Mouse (Mus musculus) embryonic facial prominence, embryonic 11.5 days (tissue): ENCODE results near the gene Stx3. TPM values are rescaled to one million over a fixed set of nuclear protein-coding genes. Genes with fewer than 3 reads are reported as not detected.

Source experiments
- ATAC-seq: fragments of 200-750 bp; cut with Nextera tagmentation; replicated peaks from 2 replicates; pipeline ENCODE4 v1.8.0; 2017; ENCODE audit warnings: low read depth; ENCODE audit not compliant: insufficient number of reproducible peaks, low FRiP score, low TSS enrichment
- DNase-seq: peaks from one replicate; pipeline ENCODE4 v3.0.0-alpha.2; 2015; ENCODE audit warnings: low spot score
- H3K27ac ChIP-seq: fragments of 300-500 bp; sonication (generic); replicated peaks from 2 replicates; pipeline ENCODE4 v1.5.1; 2014; ENCODE audit warnings: mild to moderate bottlenecking, low read depth, low read length, control low read depth
- H3K27me3 ChIP-seq: fragments of 300-500 bp; sonication (generic); 2 replicates; pipeline ENCODE4 v1.6.1; 2014; ENCODE audit warnings: mild to moderate bottlenecking, low read length, moderate library complexity, mixed read lengths; ENCODE audit not compliant: control insufficient read depth, insufficient read depth
- H3K36me3 ChIP-seq: fragments of 300-500 bp; sonication (generic); replicated peaks from 2 replicates; pipeline ENCODE4 v1.6.1; 2014; ENCODE audit warnings: low read depth, mild to moderate bottlenecking, low read length, moderate library complexity, mixed read lengths; ENCODE audit not compliant: control insufficient read depth, insufficient read depth
- H3K4me1 ChIP-seq: fragments of 300-500 bp; sonication (generic); 2 replicates; pipeline ENCODE4 v1.6.1; 2014; ENCODE audit warnings: low read length, mixed read lengths; ENCODE audit not compliant: control insufficient read depth, insufficient read depth
- H3K4me2 ChIP-seq: fragments of 300-500 bp; sonication (generic); 2 replicates; pipeline ENCODE4 v1.6.1; 2014; ENCODE audit warnings: low read depth, mild to moderate bottlenecking, control low read depth, low read length, moderate library complexity
- H3K4me3 ChIP-seq: fragments of 300-500 bp; sonication (generic); 2 replicates; pipeline ENCODE4 v1.5.1; 2014; ENCODE audit warnings: low read depth, low read length, control low read depth
- H3K9ac ChIP-seq: fragments of 300-500 bp; sonication (generic); replicated peaks from 2 replicates; pipeline ENCODE4 v1.6.1; 2014; ENCODE audit warnings: mild to moderate bottlenecking, control low read depth, low read length
- H3K9me3 ChIP-seq: fragments of 300-500 bp; sonication (generic); replicated peaks from 2 replicates; pipeline ENCODE4 v1.6.1; 2016; ENCODE audit warnings: mild to moderate bottlenecking, low read length, inconsistent platforms, mixed read lengths; ENCODE audit not compliant: control insufficient read depth
- whole genome bisulfite sequencing: fragments of 180-500 bp; shearing (Covaris S2); extraction: QIAGEN DNeasy Blood & Tissue Kit; methylation state at CpG from one replicate; pipeline ENCODE4 v1.1.7; 2014; 5-methylcytosine and 5-hydroxymethylcytosine counted together
- polyA plus RNA-seq: library from polyadenylated mRNA; unstranded; fragments of >200 nt; fragmentation: Nextera tagmentation; extraction: Ambion mirVana; gene quantifications from 2 replicates; pipeline ENCODE4 v1.2.1, GENCODE M21; 2014

Gene Stx3
- polyA plus RNA-seq, 1 experiment from 2014 or later = 10.8 TPM

GRCm38 (mm10) chr19:11736455-11736854 is 82.7 kb downstream of the Stx3 start:
- Histone ChIP-seq H3K27ac (no peak overlapping the region), H3K9me3 (no peaks in the 10 kb centered on the region), H3K4me2 (no peak overlapping the region), H3K36me3 (no peaks in the 10 kb centered on the region), H3K9ac (no peak overlapping the region), H3K4me3 (no peak overlapping the region), H3K27me3 (no peaks in the 10 kb centered on the region), H3K4me1 (no peaks in the 10 kb centered on the region)
- DNase-seq = no peak
- ATAC-seq = no peak
- WGBS = 57% methylated on average over 1 of the region's 1 CpGs

GRCm38 (mm10) chr19:11730278-11730677 is 88.9 kb downstream of the Stx3 start:
- no peaks in the 10 kb centered on the region for H3K36me3 ChIP-seq
- no peak overlapping the region for H3K4me2 ChIP-seq
- H3K4me3 ChIP-seq = no peak overlapping the region
- no peak overlapping the region for H3K9ac ChIP-seq
- no peak for DNase-seq
- no peak for ATAC-seq
- H3K27ac ChIP-seq = no peak overlapping the region
- no peaks in the 10 kb centered on the region for H3K27me3 ChIP-seq
- no peaks in the 10 kb centered on the region for H3K4me1 ChIP-seq
- WGBS = 77% methylated on average over 1 of the region's 1 CpGs
- no peaks in the 10 kb centered on the region for H3K9me3 ChIP-seq

- Histone ChIP-seq H3K4me2 (no peak overlapping the region), H3K36me3 (no peaks in the 10 kb centered on the region), H3K4me3 (no peak overlapping the region), H3K9me3 (no peaks in the 10 kb centered on the region), H3K4me1 (no peaks in the 10 kb centered on the region), H3K9ac (no peak overlapping the region), H3K27ac (no peak overlapping the region), H3K27me3 (no peaks in the 10 kb centered on the region)
- 86% methylated on average over 5 of the region's 5 CpGs for WGBS
- DNase-seq (no peak), ATAC-seq (no peak)
Measured at GRCm38 (mm10) chr19:11727304-11727703, 91.9 kb downstream of the Stx3 start.

- no peaks in the 10 kb centered on the region for H3K36me3 ChIP-seq
- ATAC-seq (no peak), DNase-seq (no peak)
- no peaks in the 10 kb centered on the region for H3K9me3 ChIP-seq
- H3K27me3 ChIP-seq = no peaks in the 10 kb centered on the region
- no peak overlapping the region for H3K4me2 ChIP-seq
- H3K27ac ChIP-seq = no peak overlapping the region
- H3K4me1 ChIP-seq = no peaks in the 10 kb centered on the region
- H3K4me3 ChIP-seq = no peak overlapping the region
- H3K9ac ChIP-seq = no peak overlapping the region
- WGBS = 79% methylated on average over 2 of the region's 2 CpGs
Measured at GRCm38 (mm10) chr19:11725915-11726314, 93.3 kb downstream of the Stx3 start.

Other genes starting within 250 kb of the Stx3 start
- gene Ms4a6d, start 214.6 kb downstream of the Stx3 start, polyA plus RNA-seq = 2.5 and 2.7 TPM in 2 replicates
- gene Ms4a2, start 195.7 kb downstream of the Stx3 start, polyA plus RNA-seq = 0.17 and 0.22 TPM in 2 replicates
- 0.36 and 0.52 TPM in 2 replicates for gene Ms4a3, start 178.6 kb downstream of the Stx3 start, polyA plus RNA-seq
- gene Oosp2, start 158.8 kb downstream of the Stx3 start, polyA plus RNA-seq = not detected in 2 replicates
- gene Oosp1, start 128.3 kb downstream of the Stx3 start, polyA plus RNA-seq = not detected in 2 replicates
- gene Oosp3, start 122.3 kb downstream of the Stx3 start, polyA plus RNA-seq = not detected in 2 replicates
- not detected in 2 replicates for gene Gif, start 71.8 kb downstream of the Stx3 start, polyA plus RNA-seq
- 53.7 and 60.8 TPM in 2 replicates for gene Mrpl16, start 49.0 kb downstream of the Stx3 start, polyA plus RNA-seq
- gene Olfr1417, start 19.8 kb upstream of the Stx3 start, polyA plus RNA-seq = not detected in 2 replicates
- gene Olfr1418, start 41.7 kb upstream of the Stx3 start, polyA plus RNA-seq = not detected in 2 replicates
- gene Olfr1419, start 55.7 kb upstream of the Stx3 start, polyA plus RNA-seq = not detected in 2 replicates
- gene Olfr1420, start 67.2 kb upstream of the Stx3 start, polyA plus RNA-seq = 0.07 TPM in 1 of 2 replicates, not detected in the other
- gene Patl1, start 93.0 kb upstream of the Stx3 start, polyA plus RNA-seq = 25.9 and 27.9 TPM in 2 replicates
- 6.4 and 7.2 TPM in 2 replicates for gene Osbp, start 146.5 kb upstream of the Stx3 start, polyA plus RNA-seq
- not detected in 2 replicates for gene Olfr1423, start 221.9 kb upstream of the Stx3 start, polyA plus RNA-seq
- not detected in 2 replicates for gene Olfr1424, start 243.3 kb upstream of the Stx3 start, polyA plus RNA-seq